Mouse (Mus musculus) cerebellum, postnatal 36 days (tissue): ENCODE measurements around the gene Fblim1.
"Not testable (repeated sequence)": the region's sequence is repeated elsewhere in the genome, so short reads cannot be mapped to it uniquely, and the experiment has no call there.

Experiments used
- DNase-seq, 2 experiments: peaks; one replicate each; pipeline ENCODE4 v3.0.0; 2021 to 2022; ENCODE audit warnings: mixed read lengths in 2 of 2

Gene Fblim1

DNA sequence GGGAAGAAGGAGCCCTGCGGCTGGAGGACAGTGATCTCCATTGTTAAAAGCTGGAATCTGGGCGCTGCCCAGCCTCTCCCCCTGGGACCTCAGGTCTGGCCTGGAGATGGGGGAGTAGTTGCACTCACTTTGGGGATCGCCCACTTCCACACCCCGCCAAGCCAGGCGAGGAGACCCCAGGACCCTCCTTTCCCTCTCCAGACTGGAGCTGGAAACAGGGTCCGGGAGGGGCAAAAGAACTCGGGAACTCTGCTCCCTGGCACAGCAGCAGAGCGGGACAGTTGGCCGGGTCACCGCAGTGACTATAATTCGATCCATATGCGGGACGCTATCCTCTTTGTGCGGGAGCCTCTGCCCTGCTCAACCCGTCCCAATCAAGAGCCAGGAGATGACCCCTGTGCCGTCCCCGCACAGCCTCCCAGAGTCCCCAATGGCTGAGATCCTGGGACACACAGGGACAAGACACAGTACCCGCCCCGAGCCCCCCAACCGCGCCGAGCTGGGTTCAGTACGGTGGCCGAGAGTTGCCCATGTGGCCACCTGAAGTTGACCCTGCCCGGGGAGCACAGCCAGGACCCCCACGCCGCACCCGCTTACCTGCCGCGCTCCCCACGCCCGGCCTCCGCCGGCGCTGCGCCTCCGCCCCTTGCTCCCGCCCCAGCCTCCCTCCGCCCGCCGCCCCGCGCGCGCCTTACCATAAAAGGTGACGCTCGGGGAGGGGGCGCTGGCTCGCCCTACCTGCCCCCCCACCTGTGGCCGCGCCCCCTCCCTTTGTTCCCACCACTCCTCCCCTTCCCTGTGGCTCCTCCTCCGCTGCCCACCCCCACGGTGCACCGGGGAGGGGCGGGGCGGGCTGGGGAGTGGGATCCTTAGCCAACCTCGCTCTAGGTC is 6.4 kb downstream of the Fblim1 start:
- DNase-seq = peak in 1 of 2 experiments; percentile 18

DNA sequence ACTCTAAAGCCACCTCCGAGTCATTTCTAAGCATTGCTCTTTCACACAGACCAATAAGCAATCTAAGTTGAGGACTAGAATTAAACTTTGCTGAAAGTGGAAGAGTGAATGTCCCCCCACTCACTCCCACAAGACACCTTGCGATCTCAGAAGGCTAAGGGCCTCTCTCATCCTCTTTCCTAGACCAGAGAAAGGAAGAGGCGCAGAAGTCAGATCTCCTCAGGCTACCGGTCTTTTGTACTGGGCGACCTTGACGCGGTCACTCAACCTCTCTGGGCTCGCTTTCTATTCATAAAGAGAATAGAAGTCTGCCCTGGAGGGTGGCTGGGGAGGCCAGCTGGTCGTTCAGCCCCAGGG is 7.0 kb downstream of the Fblim1 start:
- no peak for DNase-seq

DNA sequence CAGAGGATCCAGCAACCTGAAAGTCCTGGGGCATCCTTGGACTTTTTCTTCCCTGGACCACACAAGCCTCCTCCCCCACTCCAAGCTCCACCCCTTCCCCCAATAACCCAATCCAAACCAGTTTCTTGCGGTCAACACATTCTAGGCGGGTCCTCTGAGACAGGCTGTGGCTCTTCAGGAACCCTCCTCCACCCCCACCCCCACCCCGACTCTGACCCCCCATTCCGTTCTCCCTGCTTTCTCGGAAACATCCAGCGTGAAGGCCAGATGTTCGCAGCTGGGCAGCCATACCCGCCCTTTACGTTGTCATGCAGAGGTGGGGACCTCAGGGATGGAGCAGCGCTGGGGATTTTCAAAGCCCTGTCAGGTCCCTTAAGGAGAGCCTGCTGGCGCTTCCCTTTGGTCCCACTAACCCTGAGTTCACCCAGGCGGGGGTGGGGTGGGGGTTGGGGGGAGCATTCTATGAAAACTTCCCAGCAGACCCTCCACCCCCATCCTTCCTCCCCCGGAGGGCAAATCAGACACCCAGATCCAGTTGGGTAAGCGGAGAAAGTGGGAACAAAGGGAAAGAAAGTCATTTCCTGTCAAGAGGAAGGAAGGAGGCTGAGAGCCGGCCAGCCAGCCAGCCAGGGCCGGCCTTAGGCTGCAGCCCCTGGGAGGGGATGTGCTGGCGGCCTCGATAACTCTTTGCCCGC is 7.5 kb downstream of the Fblim1 start:
- DNase-seq = no peak

DNA sequence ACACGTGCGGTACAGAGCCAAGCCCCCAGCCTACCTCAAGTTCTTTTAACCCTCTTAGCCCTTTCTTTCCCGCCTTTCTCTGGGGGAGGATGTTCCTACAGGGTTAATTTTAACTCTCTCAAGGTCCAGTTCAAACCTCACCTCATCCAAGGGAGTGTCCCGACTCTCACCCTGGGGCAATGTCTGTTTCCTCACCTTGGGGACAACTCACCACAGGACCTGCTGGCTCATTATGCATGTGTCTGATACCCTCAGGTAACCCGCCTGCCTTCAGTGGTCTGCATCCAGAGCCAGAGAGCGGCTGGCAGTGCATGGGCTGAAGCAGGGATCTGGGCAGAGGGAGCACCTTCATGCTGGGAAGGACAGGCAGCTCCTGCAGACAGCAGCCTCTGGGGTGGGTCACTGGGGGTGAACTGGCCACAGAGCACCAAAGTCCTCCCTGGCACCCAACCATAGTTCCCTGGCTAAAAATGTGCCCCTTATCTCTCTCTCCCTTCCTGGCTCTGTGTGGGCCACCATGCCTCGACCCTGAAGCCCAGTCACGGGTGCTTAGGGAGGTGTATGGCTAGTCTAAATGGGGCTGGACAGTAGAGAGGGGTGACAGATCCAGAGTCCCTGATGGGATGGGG is 9.1 kb downstream of the Fblim1 start:
- no peak for DNase-seq

DNA sequence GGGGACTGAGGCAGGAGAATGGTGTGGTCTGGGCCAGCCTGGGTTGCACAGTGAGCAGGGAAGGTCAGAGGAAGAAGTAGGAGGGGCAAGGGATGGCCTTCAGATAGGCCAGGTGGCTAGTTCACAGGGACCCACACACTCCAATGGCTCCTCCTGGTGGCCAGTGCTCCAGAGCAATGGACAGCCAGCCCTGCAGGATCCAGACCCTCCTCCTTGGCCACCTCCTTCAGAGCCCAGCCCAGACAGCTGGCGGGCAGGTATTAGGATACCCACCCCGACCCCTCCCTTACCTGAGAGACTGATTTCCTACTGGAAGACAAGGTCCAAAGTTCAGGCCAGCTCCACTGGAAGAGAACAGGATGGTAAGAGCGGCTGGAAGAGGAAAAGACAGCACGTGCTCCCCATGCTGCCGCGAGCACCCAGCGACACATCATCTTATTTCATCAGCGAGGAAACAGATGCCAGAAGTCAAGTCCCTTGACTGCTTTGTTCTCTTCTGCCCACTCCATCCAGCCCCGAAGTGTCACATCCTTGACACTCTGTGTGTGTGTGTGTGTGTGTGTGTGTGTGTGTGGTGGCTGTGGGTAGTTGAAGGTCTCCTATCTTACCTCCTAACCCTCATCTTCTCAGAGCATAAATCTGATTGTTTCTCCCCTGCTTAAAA is 10.2 kb downstream of the Fblim1 start:
- no peak for DNase-seq

DNA sequence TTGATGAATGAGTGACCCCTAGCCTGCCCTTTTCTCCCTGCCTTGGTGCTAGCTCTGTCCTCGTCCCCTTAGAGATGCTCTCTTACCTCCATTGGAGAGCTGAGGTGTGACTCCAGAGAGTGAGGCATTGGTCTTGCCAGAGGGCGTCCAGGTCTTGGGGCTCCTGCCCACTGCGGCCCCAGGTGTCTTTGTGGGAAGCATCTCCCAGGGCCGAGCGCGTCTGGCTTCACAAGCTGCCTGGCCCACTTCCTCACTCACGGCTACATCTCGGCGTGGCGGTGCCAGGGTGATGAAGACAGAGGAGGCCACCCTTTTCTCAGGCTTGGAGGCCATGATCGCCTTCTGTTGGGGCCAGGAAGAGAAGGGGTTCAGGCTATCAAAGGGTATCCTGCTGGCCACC is 10.8 kb downstream of the Fblim1 start:
- no peak for DNase-seq

DNA sequence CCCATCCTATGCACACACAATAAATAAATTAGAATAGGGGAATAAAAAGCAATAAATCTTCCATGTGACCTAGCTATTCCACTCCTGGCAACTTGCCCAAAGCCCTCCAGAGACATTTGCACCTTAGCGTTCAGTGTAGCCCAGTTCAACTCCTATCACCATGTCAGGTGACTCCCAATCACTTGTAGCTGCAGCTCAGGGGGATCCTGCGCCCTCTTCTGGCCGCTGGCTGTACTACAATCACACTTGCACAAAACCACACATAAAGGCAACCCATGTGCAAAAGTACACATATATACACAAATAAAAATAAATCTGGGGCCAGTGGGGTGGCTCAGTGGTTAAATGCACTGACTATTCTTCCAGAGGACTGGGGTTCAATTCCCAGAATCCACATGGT is 14.3 kb downstream of the Fblim1 start:
- peak in 1 of 2 experiments; percentile 15 for DNase-seq

DNA sequence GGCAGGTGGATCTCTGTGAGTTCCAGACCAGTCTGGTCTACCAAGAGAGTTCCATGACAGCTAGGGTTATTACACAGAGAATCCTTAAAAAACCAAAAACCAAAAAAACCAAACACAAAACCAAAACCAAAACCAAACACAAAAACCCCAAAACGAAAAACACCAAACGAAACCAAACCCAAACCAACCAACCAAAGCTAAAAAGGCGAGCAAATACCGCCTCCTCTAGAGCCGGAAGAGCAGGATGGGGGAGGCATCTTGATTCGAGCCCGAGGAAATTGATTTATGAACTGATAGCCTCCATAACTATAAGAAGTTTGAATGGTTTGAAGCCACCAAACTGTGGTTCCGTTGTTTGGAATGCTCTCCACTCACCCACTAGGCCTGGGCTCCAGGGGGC is 22.0 kb downstream of the Fblim1 start:
- DNase-seq = no peak

DNA sequence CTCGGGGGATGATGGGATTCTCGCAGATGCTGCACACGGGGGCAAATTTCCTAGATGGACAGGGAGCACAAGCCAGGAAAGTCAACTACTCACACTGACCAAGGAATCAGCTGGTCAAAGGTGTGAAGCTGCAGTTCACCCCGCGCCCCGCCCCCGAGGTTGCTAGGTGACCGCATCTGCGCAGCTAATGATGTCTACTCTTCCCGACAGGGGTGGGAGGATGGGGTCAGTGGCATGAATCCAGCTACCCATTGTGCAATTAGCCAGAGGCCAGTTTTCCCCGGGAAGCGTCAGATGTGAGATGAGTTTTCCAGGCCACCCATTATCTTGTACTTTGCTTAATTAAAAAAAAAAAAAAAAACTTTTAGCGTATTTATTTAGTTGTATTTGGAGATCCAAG is 24.8 kb downstream of the Fblim1 start:
- no peak for DNase-seq

DNA sequence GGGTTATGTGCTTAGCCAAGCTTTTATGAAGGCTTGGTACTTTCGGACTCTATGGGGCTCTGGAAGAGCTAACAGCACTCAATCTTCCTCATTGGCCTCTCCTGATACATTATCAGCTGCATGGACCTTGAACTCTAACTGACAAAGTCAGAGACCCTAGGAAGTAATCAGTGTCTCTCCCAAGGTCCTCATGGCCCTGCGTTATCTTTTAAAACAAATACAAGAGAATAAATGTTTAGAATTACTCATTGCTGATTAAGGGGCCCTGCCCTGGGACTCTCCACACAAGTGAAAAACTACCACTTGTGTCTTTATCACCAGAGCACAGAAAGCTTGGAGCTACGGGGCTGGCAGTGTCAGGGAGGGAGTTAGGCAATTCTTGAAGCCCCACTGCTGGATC is 27.1 kb downstream of the Fblim1 start:
- DNase-seq = no peak

DNA sequence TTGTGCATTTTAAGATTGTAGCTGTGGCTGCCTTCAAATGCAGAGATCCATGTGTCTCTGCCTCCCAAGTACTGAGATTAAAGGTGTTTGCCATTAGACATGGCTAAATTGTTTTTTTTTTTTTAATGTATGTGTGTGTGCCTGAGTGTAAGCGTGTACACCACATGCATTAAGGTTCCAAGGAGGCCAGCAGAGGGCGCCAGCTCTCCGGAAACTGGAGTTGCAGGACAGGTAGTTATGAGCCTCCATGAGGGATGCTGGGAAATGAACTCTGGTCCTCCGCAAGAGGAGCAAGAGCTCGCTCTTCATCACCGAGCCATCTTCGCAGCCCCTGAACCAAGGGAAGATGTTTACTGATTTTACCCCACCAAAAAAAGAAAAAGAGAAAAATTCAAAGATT is 29.0 kb downstream of the Fblim1 start:
- DNase-seq = no peak

DNA sequence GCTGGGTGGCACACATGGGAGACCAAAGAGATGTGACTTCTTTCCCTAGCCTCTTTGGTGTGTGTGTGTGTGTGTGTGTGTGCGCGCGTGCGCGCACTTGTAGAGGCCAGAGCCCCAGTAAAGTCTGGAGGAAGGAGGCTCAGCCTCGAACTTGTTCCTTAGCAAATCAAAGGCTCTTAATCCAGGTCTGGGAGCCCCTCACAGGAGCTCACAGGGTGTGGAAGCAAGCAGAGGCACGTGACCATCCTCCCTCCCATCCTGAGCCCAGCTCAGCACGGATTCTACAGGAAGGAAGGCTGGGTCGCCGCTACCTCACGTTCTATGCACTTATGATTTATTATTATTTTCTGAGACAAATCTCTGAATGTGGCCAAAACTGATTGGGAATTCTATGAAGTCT is 29.5 kb downstream of the Fblim1 start:
- DNase-seq = no peak

DNA sequence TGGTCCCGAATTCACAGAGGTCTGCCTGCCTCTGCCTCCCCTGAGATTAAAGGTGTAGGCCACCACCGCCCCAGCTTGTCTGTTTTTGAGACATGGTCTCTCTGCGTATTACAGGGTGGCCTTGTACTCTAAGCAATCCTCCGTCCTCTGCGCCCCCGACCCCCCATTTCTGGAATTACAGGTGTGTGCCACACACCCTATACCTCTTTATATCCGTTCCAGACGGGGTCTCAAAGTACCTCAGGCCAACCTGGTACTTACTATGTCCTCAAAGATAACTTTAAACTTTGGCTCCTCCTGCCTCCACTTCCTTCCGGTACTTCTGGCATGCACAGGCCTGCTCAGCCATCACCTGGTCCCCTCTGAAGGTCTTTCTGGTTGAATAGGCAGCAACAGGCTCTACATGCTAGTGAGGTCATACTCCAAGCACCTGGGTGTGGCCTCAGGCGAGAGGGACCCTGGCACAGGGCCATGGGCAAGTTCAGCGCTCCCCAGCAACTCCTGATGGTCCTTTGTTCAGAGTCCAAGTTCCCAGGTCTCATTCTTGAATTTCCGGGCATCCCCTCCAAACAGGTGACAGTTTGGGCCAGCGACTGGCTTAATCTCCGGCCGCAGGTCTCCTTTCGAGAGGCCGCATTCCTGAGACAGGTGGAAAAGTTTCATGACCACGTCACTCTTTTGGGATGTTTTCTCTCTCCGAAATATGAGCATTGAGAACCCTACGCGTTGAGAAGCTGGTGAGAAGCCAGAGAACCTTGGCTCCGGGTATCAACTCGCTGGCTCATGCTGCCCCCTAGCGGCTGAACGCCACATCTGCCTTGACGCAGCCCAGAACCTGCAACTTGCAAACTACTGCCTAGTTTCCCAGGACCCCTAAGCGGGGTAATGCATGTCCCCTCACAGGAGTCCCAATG is 30.9 kb downstream of the Fblim1 start:
- DNase-seq = peak; percentile 83 to 85

DNA sequence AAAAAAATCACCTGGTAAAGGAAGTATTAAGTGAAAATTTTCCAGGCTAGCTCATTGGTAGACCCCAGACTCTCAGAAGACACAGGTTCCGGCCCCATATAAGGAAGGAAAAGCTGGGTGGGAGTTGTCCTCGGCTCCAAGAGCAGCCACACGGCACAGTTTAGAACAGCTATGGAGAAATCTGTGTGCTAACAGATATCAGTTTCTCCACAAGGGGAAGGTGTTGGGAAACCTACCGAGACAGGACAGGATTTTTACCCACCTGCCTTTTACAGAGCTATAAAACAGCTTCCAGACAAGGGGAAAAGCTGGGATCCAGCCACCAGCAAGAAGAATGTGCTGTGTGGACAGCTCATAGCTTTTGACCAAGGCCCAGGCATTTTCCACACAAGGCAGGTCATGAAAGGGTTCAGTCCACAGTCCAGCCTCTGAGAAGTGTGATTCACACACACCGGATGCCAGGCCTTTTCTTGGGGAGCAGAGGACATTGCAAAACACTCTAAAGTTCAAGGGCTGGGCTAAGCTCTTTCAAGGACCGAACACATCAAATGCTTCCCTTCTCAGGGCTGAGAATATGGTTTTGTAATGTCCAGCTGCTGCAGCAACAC is 32.4 kb downstream of the Fblim1 start:
- no peak for DNase-seq

DNA sequence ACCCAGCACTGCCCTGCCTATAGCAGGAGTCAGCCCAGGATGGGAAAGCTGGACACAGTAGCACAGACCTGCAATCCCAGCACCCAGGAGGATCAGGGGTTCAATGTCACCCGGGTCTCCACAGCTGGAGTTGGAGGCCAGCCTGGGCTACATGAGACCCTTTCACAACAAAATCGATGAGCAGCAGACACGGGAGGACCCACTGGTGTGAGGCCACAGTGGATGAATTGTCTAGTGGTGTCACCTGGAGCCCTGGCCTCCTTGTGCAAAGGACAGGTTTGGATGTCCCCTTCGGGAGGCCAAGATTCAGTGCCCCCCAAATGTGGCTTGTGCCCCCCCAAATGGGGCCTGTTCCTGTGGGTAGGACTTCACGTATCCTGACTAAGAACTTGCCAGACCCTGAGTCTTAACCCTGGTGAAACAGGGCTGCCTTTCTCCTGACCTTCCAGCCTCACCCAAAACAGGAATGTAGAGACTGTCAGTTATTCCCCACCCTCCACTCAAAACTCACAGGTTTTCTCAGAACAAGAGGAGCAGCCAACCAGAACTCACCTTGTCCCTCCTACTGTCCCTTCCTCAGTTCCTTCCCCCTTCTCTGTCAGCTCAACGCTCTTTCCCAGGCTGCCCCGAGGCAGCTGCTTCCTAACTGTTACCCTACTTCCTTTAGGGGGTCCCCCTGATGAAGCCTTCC is 33.1 kb downstream of the Fblim1 start:
- DNase-seq = no peak

DNA sequence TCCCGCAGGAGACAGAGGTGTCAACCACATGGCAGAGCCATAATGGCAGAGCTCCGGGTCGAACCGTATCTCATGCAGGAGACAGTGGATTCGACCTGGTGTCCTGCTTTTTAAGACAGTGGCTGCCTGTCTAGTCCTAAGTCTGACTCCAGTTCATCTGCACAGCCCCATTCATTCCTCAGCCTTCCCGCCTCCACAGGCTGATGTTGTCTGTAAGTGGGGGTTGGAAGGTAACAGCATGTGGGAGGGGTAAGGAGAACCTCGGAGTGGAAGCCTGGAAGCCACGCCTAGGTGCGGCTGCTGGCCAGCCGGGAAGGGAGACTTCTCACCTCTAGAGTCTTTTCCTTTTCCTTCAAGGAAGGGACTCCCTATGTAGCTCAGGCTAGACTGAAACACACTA is 34.0 kb downstream of the Fblim1 start:
- DNase-seq = no peak

DNA sequence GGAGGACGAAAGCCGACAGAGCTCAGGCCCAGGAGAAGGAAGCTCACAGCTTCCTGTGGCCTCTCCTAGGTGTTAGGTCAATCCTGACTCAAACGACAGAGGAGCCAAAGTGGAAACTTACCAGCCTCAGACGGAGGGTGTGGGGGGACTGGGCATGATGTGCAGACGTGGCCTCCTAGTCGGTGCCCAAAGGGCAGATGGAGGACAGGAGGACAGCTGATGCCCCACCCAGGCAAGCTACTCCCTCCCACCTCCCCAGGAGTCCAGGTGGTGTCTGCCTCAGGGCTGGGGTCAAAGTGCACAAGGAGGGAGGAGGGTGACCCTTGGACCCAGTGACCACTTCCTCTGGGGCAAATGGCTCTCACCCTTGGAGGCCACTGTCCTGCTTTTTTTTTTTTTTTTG is 34.6 kb downstream of the Fblim1 start:
- no peak for DNase-seq

DNA sequence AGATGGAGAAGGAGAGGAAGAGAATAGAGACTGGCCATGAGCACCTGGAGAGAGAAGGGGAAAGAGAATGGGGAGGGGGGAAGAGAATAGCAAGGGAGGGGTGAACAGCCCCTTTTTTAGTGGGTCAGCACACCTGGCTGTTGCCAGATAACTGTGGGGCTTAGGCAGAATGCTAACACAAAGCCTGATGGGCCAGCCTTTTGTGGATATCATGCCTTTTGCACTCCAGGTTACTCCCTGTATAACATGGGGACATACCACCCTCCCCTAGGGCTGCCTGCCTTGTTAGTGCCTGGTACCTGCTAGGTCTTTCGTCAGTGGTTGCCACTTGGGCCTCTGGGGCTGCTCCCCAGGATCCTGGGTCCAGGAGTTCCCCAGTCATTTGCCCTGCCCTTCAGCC is 35.1 kb downstream of the Fblim1 start:
- DNase-seq = no peak

DNA sequence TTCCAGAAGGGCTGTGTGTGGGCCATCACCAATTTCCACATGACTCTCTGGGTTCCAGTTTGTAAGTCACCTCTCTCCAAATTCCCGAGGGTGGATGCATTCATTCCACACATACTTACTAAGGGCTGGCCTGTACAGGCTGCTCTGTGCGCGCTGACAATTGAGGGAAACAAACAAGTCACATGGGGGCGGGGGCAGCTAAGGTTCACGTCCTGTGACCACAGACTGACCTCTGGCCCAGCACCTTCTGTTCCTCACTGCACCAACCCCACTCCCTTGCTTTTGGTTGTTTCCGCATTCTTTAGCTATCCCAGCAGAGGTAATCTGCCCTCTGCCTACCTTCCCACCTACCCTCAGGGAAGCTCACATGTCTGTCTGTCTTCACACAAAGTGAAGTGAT is 35.9 kb downstream of the Fblim1 start:
- no peak for DNase-seq

DNA sequence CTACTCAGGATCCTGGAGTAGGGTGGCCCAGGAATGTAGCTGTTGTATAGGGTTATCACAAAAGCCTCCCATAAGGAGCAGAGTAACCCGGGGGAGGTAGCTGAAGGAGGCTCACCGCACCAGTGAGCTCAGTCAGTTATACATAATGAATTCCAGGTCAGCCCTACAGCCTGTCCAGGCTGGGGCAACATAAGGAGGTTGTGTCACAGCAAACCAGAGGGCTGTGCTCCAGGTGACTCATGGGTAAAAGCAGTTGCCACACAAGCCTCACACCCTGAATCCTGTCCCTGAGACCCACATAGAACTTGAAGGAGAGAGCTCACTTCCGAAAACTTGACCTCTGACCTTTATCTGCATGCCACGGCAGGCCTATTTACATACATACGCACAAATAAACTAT is 36.9 kb downstream of the Fblim1 start:
- DNase-seq = no peak

DNA sequence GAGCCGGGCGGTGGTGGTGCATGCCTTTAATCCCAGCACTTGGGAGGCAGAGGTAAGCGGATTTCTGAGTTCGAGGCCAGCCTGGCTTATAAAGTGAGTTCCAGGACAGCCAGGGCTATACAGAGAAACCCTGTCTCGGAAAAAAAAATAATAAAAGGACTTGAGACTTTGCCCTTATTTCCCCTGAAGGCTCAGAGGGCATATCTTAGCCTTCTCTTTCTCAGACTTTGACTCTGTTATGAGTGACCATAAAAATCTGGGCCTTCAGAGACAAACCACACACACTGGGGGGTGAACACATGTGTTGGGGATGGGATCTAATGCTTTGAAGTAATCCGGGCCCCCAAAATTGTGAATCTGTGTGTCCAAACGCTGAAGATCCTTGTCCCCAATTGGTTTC is 38.7 kb downstream of the Fblim1 start:
- not testable (repeated sequence) for DNase-seq
